Mouse (Mus musculus) limb, embryonic 14.5 days (tissue): ENCODE measurements around the gene Gabrb1. TPM values are rescaled to one million over a fixed set of nuclear protein-coding genes. Genes with fewer than 3 reads are reported as not detected.

Source experiments
- ATAC-seq: fragments of 200-750 bp; cut with Nextera tagmentation; 2 replicates; pipeline ENCODE4 v1.8.0; 2017; ENCODE audit warnings: low read depth, moderate number of reproducible peaks, moderate TSS enrichment; ENCODE audit not compliant: low FRiP score
- DNase-seq: peaks from one replicate; pipeline ENCODE4 v3.0.0-alpha.2; 2015; ENCODE audit warnings: low spot score
- H3K27ac ChIP-seq: fragments of 300-500 bp; sonication (generic); replicated peaks from 2 replicates; pipeline ENCODE4 v1.5.1; 2014; ENCODE audit warnings: low read depth, mild to moderate bottlenecking, low read length, moderate library complexity, mixed read lengths
- H3K27me3 ChIP-seq: fragments of 300-500 bp; sonication (generic); 2 replicates; pipeline ENCODE4 v1.6.1; 2014; ENCODE audit warnings: low read length, mixed read lengths; ENCODE audit not compliant: control insufficient read depth, insufficient read depth
- H3K36me3 ChIP-seq: fragments of 300-500 bp; sonication (generic); 2 replicates; pipeline ENCODE4 v1.6.1; 2014; ENCODE audit warnings: mild to moderate bottlenecking, low read length, moderate library complexity, mixed read lengths; ENCODE audit not compliant: control insufficient read depth, insufficient read depth
- H3K4me1 ChIP-seq: fragments of 300-500 bp; sonication (generic); 2 replicates; pipeline ENCODE4 v1.6.1; 2014; ENCODE audit warnings: antibody characterized with exemption, low read length, mixed read lengths; ENCODE audit not compliant: control insufficient read depth, insufficient read depth
- H3K4me2 ChIP-seq: fragments of 300-500 bp; sonication (generic); replicated peaks from 2 replicates; pipeline ENCODE4 v1.6.1; 2014; ENCODE audit warnings: low read depth, mild to moderate bottlenecking, low read length, moderate library complexity; ENCODE audit not compliant: severe bottlenecking
- H3K4me3 ChIP-seq: fragments of 300-500 bp; sonication (generic); replicated peaks from 2 replicates; pipeline ENCODE4 v1.5.1; 2014; ENCODE audit warnings: low read length
- H3K9ac ChIP-seq: fragments of 300-500 bp; sonication (generic); 2 replicates; pipeline ENCODE4 v1.6.1; 2014; ENCODE audit warnings: mild to moderate bottlenecking, low read depth, low read length, moderate library complexity; ENCODE audit not compliant: severe bottlenecking
- H3K9me3 ChIP-seq: fragments of 300-500 bp; sonication (generic); 2 replicates; pipeline ENCODE4 v1.6.1; 2016; ENCODE audit warnings: low read length; ENCODE audit not compliant: control insufficient read depth
- POLR2A ChIP-seq: fragments of 200-500 bp; IDR thresholded peaks from 2 replicates; pipeline ENCODE4 v1.8.0; 2012; ENCODE audit warnings: inconsistent platforms, mild to moderate bottlenecking, moderate library complexity, borderline replicate concordance; ENCODE audit not compliant: insufficient read depth, insufficient read length; ENCODE audit errors: extremely low read depth
- WGBS: fragments of 180-500 bp; shearing (Covaris S2); extraction: QIAGEN DNeasy Blood & Tissue Kit; methylation state at CpG from one replicate; pipeline ENCODE4 v1.1.7; 2014; 5-methylcytosine and 5-hydroxymethylcytosine counted together
- polyA plus RNA-seq, 2 experiments: library from polyadenylated mRNA; depleted of rRNA in 1 of 2; stranded (reverse) in 1 of 2; unstranded in 1 of 2; fragments of >200 nt; fragmentation: Nextera tagmentation in 1 of 2; extraction: Ambion mirVana in 1 of 2; gene quantifications; 2 replicates each; pipeline versions ENCODE4 v1.2.1 to v1.2.3; 2012 to 2014

Gabrb1 gene
- polyA plus RNA-seq, 2 experiments: 0.26 to 1.5 TPM

GRCm38 (mm10) chr5:71753966-71754365 lies 96.1 kb downstream of the Gabrb1 start:
- DNase-seq: no peak
- no peak overlapping the region for H3K27ac ChIP-seq
- no peak for ATAC-seq
- 79% methylated on average over 5 of the region's 5 CpGs for WGBS
- no peak overlapping the region for H3K4me2 ChIP-seq
- TF ChIP-seq POLR2A: no peak
- no peaks in the 10 kb centered on the region for H3K27me3 ChIP-seq
- H3K4me3 ChIP-seq: no peak overlapping the region
- no peaks in the 10 kb centered on the region for H3K4me1 ChIP-seq
- H3K9ac ChIP-seq: no peak overlapping the region
- H3K9me3 ChIP-seq: no peaks in the 10 kb centered on the region
- no peaks in the 10 kb centered on the region for H3K36me3 ChIP-seq

- Histone ChIP-seq H3K4me1 (no peaks in the 10 kb centered on the region), H3K4me2 (no peak overlapping the region), H3K36me3 (no peaks in the 10 kb centered on the region), H3K27ac (no peak overlapping the region), H3K27me3 (no peaks in the 10 kb centered on the region), H3K9me3 (no peaks in the 10 kb centered on the region), H3K4me3 (no peak overlapping the region), H3K9ac (no peak overlapping the region)
- ATAC-seq (no peak), DNase-seq (no peak)
- WGBS: 92% methylated on average over 6 of the region's 6 CpGs
- TF ChIP-seq POLR2A: no peak
Observed at GRCm38 (mm10) chr5:71761105-71761504, 103.2 kb downstream of the Gabrb1 start.

GRCm38 (mm10) chr5:71781514-71782179 lies 123.7 kb downstream of the Gabrb1 start:
- Histone ChIP-seq H3K4me3 (no peak overlapping the region), H3K27me3 (no peaks in the 10 kb centered on the region), H3K9ac (no peak overlapping the region), H3K36me3 (no peaks in the 10 kb centered on the region), H3K27ac (no peak overlapping the region), H3K4me1 (no peaks in the 10 kb centered on the region), H3K9me3 (no peaks in the 10 kb centered on the region), H3K4me2 (no peak overlapping the region)
- WGBS: 88% methylated on average over 2 of the region's 2 CpGs
- no peak for TF ChIP-seq POLR2A
- ATAC-seq (no peak), DNase-seq (no peak)

GRCm38 (mm10) chr5:71822862-71823261 lies 164.9 kb downstream of the Gabrb1 start:
- Histone ChIP-seq H3K4me3 (no peak overlapping the region), H3K9me3 (no peaks in the 10 kb centered on the region), H3K4me2 (no peak overlapping the region), H3K9ac (no peak overlapping the region), H3K36me3 (no peaks in the 10 kb centered on the region), H3K27ac (no peak overlapping the region), H3K4me1 (no peaks in the 10 kb centered on the region), H3K27me3 (no peaks in the 10 kb centered on the region)
- no peak for TF ChIP-seq POLR2A
- ATAC-seq (no peak), DNase-seq (no peak)
- 35% methylated on average over 1 of the region's 1 CpGs for WGBS

GRCm38 (mm10) chr5:71828342-71828741 lies 170.4 kb downstream of the Gabrb1 start:
- H3K9ac ChIP-seq: no peak overlapping the region
- no peaks in the 10 kb centered on the region for H3K4me1 ChIP-seq
- no peak overlapping the region for H3K4me2 ChIP-seq
- no peak for ATAC-seq
- no peak for DNase-seq
- no peak for TF ChIP-seq POLR2A
- H3K27ac ChIP-seq: no peak overlapping the region
- no peak overlapping the region for H3K4me3 ChIP-seq
- H3K36me3 ChIP-seq: no peaks in the 10 kb centered on the region
- H3K9me3 ChIP-seq: no peaks in the 10 kb centered on the region
- no peaks in the 10 kb centered on the region for H3K27me3 ChIP-seq
